Mouse (Mus musculus) CD4-positive, CD25-positive, alpha-beta regulatory T cell, adult 2 months (primary cell): ENCODE measurements around the gene Brd2.
A peak's percentile ranks its signal among the peaks of the same experiment; 100 is the strongest.

Source experiments
- DNase-seq: peaks from one replicate; pipeline ENCODE4 v3.0.0-alpha.2; 2012; ENCODE audit warnings: low read depth, low spot score

Brd2 gene

GRCm38 (mm10) chr17:34131911-34132310, 9.5 kb upstream of the Brd2 start:
- no peak for DNase-seq

GRCm38 (mm10) chr17:34130073-34130947, 7.9 kb upstream of the Brd2 start:
- no peak for DNase-seq

GRCm38 (mm10) chr17:34128944-34129791, 6.7 kb upstream of the Brd2 start:
- peak; percentile 69 for DNase-seq

- DNase-seq, result peak; percentile 78
These were observed 6.0 kb upstream of the Brd2 start for GRCm38 (mm10) chr17:34128264-34128937.

GRCm38 (mm10) chr17:34127475-34127874, 5.0 kb upstream of the Brd2 start:
- DNase-seq, result peak; percentile 84

- DNase-seq, result no peak
These were observed 4.5 kb upstream of the Brd2 start for GRCm38 (mm10) chr17:34126826-34127420.

- DNase-seq, result no peak
These were observed 2.2 kb upstream of the Brd2 start for GRCm38 (mm10) chr17:34124649-34125048.

- no peak for DNase-seq
These were observed 1.1 kb upstream of the Brd2 start for GRCm38 (mm10) chr17:34123518-34123917.

- DNase-seq, result no peak
These were observed 677 bp upstream of the Brd2 start for GRCm38 (mm10) chr17:34123111-34123510.

- peak; percentile 77 for DNase-seq
These were observed 601 bp downstream of the Brd2 start for GRCm38 (mm10) chr17:34121879-34122187.

- peak; percentile 76 for DNase-seq
These were observed 1.1 kb downstream of the Brd2 start for GRCm38 (mm10) chr17:34121172-34121878.

GRCm38 (mm10) chr17:34120814-34121171, 1.6 kb downstream of the Brd2 start:
- DNase-seq, result peak; percentile 85

- DNase-seq, result peak; percentile 85
These were observed 2.2 kb downstream of the Brd2 start for GRCm38 (mm10) chr17:34120180-34120723.

GRCm38 (mm10) chr17:34119249-34120179, 2.9 kb downstream of the Brd2 start, which contains the start of gene H2-DMa:
Gene H2-DMa (plus strand): TSS chr17:34119541.
- DNase-seq, result peak; percentile 99

GRCm38 (mm10) chr17:34118873-34119248, 3.6 kb downstream of the Brd2 start:
- no peak for DNase-seq

GRCm38 (mm10) chr17:34118113-34118872, 4.1 kb downstream of the Brd2 start:
- DNase-seq, result peak; percentile 69

- DNase-seq, result peak; percentile 67
These were observed 4.9 kb downstream of the Brd2 start for GRCm38 (mm10) chr17:34117421-34118112.

GRCm38 (mm10) chr17:34116736-34117370, 5.6 kb downstream of the Brd2 start:
- peak; percentile 22 for DNase-seq
